Mouse (Mus musculus): ENCODE data around the gene Lingo1.

GRCm38 (mm10) chr9:56687145-56687477 is 109.2 kb downstream of the Lingo1 start:
- TF ChIP-seq GATA1 (IDR thresholded peaks at IDR 0.05; ENCODE audit: low read length): no peak
- TF ChIP-seq TAL1 (IDR thresholded peaks at IDR 0.05; ENCODE audit: low read length): no peak

Measured in erythroblast, embryonic 14.5 days (primary cell).